Mouse (Mus musculus): Measurements from ENCODE around the gene Neurog3. TPM values are rescaled to one million over a fixed set of nuclear protein-coding genes. Genes with fewer than 3 reads are reported as not detected.

Neurog3 gene
- polyA plus RNA-seq (2012): not detected in 2 replicates

DNA sequence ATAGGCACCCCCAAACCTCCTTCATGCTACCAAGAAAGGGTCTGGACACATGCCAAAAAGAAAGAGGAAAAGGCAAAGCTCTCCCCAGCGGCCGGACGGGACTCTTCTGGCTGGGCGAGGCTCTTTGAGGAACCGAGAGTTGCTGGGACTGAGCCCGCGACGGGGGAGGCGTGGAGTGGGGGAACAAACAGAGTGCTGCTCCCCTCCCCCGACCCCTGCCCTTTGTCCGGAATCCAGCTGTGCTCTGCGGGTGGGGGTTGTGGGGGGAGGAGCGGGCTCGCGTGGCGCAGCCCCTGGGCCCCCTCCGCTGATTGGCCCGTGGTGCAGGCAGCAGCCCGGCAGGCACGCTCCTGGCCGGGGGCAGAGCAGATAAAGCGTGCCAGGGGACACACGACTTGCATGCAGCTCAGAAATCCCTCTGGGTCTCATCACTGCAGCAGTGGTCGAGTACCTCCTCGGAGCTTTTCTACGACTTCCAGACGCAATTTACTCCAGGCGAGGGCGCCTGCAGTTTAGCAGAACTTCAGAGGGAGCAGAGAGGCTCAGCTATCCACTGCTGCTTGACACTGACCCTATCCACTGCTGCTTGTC is at the start of gene Neurog3:
Neurog3 (plus strand) TSS at position 400 of the 591 bp plus-strand sequence.
- TF ChIP-seq GATA1 (IDR thresholded peaks at IDR 0.05; ENCODE audit: low read length): no peak

DNA sequence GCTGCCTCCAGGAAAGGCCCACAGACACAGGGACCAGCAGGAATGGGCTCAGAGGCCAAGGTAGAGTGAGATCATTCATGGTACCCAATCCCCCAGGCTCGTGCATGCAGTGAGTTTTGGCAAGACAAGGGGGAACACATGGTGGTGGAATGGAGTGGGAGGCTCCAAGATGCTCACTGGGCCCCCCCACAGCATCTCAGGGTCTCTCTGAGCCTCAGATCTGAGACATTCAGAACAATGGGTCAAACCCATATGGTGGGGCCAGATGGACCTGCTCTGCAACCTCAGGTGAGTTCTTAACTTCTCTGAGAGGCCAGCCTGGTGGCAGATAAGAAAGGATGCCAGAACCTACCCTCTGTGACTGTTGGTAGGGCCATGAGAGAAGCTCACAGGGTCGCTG is 46.8 kb upstream of the Neurog3 start:
- no peak for TF ChIP-seq GATA1 (IDR thresholded peaks at IDR 0.05; ENCODE audit: low read length)

DNA sequence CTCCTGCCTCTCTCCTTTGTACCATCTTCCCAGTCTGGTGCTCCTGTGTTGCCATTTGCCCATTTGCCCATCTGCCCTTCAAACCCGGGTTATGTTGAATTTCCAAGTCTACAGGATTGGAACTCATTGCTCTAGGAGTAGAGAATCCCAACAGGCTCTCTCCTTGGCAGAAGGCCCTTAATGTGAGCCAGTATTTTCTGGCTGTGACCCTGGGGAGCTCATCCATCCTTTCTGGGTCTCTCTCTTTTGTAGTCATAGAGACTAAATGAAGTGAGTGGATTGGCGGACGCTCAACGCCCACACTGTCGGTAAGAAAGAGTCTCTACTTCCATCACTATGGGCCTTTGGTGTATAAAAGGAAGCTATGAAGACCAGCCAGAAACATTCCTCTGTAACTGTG is 46.1 kb upstream of the Neurog3 start:
- TF ChIP-seq GATA1 (IDR thresholded peaks at IDR 0.05; ENCODE audit: low read length): no peak

DNA sequence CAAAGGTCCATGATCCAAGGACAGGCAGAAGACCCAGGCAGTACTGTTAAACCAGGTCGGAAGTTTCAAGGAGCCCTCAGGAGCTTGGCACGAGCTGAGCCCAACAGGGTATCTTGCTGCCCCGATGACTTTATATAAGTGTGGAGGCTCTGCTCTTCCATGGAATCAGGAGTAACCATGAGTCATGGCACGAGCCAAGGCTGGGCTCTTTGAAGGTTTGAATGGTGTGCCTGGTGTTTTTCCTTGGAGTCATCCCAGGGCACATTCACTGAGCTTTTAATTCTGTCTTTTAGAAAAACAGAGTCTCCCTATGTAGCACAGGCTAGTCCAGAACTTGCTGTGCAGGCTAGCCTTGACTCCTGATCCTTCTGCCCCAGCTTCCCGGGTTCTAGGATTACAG is 44.5 kb upstream of the Neurog3 start:
- TF ChIP-seq GATA1 (IDR thresholded peaks at IDR 0.05; ENCODE audit: low read length): no peak

DNA sequence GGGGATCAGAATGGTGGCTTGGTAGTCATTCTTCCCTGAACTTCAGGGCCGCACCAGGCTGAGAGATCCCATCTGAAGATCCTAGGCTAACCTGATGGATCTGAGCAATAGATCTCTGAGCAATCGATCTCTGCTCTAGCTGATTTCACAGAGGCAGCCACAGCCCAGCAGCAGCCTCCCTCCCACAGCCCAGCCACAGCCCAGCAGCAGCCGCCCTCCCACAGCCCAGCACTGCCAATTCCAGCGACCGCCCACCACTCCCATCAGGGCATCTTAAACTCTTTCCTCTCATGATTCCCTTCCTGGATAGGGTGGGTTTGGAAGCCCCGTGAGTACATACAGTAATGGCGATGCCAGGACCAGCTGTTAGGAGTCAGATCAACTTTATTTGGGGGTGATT is 43.8 kb upstream of the Neurog3 start:
- TF ChIP-seq GATA1 (IDR thresholded peaks at IDR 0.05; ENCODE audit: low read length): no peak

DNA sequence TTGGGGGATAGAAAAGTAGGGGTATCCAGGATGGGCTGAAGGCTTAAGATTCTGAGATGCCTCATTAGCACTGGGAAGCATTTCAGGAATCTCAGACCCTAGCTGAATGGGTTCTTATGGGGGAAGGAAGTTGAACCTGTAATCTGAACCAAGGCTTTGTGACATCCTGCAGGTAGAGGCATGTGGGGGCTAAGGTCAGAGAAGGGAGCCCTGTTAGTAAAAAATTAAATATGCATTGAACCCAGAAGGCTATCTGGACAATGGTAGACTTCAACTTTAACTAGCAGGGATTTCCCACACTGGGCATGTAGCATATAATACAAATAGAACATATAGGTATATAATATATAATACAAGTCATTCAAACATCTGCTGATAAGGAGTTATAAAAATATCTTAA is 43.4 kb upstream of the Neurog3 start:
- no peak for TF ChIP-seq GATA1 (IDR thresholded peaks at IDR 0.05; ENCODE audit: low read length)

DNA sequence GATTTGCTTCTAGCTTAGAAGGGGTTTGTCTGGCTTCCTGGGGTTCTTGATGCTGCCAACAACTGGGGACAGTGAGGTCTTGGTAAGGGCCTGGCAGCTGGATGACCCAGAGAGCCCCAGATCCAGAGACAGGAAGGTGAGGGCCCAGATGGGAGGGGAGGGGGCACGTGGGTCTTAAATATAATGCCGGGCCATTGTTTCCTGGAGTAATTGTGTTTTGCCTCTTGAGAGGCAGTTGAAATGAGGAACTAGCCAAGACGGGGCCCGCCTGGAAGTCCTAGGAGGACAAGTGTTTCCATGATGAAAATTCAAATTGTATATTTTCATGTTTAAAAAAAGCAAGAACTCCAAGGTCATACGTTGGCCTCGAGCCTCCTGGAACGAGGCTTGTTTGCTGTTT is 39.0 kb upstream of the Neurog3 start:
- no peak for TF ChIP-seq GATA1 (IDR thresholded peaks at IDR 0.05; ENCODE audit: low read length)

DNA sequence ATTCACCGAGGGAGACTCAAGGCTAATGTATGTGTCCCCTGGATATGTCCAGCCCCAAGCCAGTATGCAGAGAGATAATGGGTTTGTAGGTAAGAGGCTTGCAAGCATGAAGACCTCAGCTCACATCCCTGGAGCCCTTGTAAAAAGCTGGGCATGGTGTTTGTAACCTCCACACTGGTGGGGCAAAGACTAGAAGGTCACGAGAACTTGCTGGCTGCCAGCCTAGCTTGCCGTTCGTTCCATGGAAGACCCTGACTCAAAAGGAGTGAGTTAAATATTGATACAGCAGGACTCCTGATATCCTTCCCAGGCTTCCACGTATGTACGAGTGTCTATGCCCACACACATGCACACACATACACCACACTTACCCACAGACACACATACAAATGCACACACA is 38.5 kb upstream of the Neurog3 start:
- TF ChIP-seq GATA1 (IDR thresholded peaks at IDR 0.05; ENCODE audit: low read length): no peak

DNA sequence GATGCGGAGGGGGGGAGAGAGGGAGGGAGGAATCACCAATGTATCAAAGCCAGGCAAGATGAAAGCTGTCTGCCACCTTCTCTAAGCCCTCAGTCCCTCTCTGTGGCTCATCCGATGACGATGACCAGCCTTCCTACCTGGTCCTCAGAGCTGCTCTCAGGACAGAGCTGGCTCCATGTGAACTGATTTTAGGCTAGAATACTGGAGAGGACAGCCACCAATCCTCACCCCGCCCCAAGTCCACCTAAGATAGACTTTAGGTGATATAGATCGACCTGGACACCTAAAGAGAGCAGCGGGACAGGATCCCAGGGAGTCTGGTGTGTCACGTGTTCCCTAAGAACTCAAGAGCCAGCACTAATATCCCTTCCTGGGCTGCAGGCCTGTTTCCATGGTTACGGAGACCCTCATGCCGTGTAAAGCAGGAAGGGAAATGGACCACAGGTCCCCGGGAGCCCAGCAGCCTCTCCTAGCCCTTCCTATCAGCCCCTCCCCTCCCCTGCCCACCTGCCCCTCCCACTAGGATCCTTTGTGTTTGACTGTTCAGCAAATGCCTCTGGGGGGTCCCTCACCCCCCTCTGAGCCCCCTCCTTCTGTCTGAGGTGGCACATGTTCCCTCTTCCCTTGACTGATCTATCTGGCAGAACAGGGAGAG is 33.0 kb upstream of the Neurog3 start:
- no peak for TF ChIP-seq GATA1 (IDR thresholded peaks at IDR 0.05; ENCODE audit: low read length)

DNA sequence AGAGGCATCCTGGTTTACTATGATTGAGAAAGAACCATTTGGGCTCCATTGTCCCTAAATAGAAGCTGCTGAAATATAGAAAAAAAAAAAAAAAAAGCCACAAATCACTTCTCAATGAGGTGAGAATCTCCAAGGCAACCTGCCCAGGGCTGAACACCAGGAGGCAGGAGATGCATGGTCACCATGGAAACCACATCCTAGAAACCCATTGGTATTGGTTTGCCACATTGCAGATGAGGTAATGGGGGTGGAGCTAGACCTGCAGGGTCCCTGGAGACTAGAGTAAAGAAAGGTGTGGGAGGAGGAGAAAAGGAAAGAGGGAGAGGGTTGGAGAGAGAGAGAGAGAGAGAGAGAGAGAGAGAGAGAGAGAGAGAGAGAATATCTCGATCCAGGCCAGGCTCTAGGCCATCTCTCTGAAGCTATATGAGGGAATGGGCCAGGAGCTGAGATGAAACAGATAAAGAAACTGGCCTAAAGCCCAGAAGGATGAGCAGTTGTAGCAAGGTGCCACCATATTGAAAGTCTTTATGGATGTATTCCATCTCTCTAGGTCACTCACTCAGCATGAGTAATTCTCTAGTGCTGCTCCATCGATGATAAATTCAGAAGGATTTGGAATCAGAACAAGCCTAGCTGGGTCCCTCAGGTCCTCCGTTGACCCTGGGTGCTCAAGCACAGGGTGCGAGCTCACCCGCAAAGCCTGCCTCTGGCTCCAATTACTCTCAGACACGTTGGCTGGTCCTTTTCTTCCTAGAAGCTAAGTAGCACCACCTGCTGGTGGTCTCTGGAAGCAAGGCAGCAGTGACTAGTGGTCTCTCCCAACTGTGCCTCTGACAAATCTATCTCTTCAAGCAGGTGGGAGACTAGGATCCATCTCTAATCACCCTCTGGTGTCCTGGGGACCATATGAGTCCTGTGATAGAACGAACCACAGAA is 31.1 kb upstream of the Neurog3 start:
- TF ChIP-seq GATA1 (IDR thresholded peaks at IDR 0.05; ENCODE audit: low read length): no peak

DNA sequence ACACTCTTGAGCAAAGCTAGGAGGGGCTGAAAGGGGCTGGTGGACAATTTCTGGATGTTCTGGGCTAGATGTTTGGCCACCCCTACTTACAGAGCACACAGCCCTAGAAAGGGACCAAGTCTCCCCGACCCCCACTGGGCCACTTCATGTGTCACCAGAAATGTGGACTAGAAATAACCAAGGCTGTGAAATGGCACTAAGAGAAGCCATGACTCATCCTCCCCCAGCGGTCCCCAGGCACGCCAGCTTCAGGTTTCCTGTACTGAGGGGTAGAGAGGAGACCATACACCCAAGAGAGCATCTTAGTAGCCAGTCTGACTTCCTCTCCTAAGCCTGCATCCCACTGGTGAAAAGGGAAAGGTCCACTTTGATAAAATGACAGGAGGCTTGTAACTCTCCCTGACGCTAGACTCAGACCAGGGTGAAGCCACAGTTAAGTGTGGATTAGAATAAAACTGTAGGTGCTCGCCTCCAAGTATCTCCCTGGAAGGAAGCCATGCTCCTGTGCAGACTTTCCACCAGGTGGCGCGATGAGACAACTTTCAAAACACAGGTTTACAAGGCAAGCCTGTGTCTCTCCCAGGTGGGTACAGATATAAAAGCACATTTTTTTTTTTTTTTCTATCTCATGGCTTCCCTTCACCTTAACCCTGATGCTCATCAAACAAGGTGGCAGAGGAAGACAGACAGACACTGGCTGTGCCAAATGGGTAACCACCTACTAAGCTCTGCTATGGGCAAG is 27.9 kb upstream of the Neurog3 start:
- no peak for TF ChIP-seq GATA1 (IDR thresholded peaks at IDR 0.05; ENCODE audit: low read length)

DNA sequence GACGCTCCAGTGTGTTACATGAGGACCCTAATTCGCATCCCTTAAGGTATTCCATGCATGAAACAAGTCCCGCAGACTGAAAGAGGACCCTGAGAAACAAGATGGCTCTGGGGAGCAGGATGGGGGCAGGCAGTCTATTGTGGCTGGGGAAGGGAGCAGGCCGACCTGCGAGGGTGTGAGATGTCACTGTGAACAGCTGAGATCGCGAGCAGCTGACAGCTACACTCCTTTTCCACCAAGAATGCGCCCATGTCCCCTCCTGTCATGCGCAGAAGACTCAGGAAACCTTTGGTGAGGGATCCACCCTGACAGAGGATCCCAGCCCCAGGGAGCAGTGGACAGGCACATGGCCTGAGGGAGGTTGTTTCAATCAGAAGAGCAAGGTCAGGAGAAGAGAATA is 25.8 kb upstream of the Neurog3 start:
- no peak for TF ChIP-seq GATA1 (IDR thresholded peaks at IDR 0.05; ENCODE audit: low read length)

DNA sequence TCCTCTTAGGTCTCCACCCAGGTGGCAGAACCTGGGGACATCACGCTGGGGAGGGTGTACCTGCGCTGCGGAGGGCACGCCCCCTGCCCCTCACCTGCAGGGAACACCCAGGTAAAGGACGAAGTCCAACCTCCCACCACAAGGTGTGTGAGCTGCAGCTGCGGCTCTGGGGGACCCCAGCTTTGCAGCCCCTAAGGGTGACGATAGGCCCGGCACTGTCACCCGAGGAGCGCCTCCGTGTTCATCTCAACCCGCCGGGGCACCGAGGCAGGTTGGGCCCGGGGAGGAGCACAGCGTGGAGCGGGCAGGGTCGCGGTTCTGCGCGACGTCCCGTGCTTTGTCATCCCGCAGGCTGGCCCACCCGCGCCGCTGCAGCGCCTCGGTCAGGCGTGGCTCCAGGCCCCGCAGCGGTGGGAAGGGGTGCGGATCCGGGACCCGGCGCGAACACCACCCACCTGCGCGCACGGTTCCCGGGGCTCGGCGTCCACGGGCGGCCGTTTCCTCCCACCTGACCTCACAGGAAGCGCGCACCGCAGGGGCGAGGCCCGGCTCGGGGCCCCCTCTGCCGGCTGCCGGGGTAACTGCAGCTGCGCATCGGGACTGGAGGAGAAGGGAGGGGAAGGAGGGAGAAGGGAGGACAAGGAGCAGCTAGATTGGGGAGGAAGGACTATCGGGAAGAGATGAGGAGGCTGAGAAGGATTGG is 22.2 kb upstream of the Neurog3 start:
- no peak for TF ChIP-seq GATA1 (IDR thresholded peaks at IDR 0.05; ENCODE audit: low read length)

DNA sequence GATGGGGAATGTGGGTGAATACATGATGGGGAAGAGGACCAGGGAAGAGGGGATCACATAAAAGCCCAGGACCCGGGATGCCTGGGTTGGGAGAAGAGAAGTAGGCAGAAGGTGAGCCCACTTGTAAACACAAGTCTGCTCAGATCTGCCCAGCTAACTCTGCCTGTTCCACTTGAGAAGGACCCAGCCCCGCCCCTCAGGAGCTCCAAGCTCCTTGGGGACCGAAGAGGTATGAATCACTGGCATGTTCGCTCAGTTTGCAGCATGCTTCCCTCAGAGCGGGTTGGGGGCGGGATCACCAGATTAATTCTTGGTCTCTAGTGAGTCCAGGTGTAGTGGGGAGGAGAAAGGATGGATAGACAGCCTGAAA is 21.7 kb upstream of the Neurog3 start:
- TF ChIP-seq GATA1 (IDR thresholded peaks at IDR 0.05; ENCODE audit: low read length): no peak
